Mouse (Mus musculus): ENCODE measurements at regions not wholly inside any gene's neighbourhood (a gene's known extent, or its start where the extent isn't known, plus 50 kb on each side); places are given as distances from the start of the nearest gene placed in this dataset.

- Histone ChIP-seq H3K9ac (replicated peaks) (no peak overlapping the region), H3K9me3 (ENCODE audit: low read length) (no peaks in the 10 kb centered on the region), H3K4me1 (ENCODE audit: insufficient read depth) (no peaks in the 10 kb centered on the region), H3K4me2 (ENCODE audit: low read depth, low read length) (no peak overlapping the region), H3K4me3 (ENCODE audit: low read depth, low read length) (no peak overlapping the region), H3K27ac (ENCODE audit: low read depth) (no peak overlapping the region), H3K27me3 (ENCODE audit: insufficient read depth, low read length) (no peaks in the 10 kb centered on the region), H3K36me3 (replicated peaks; ENCODE audit: insufficient read depth, low read length) (no peaks in the 10 kb centered on the region)
- DNase-seq (no peak), ATAC-seq (no peak)
- TF ChIP-seq CTCF (IDR thresholded peaks at IDR 0.05; ENCODE audit: low read depth) (0 out of 2 replicates have a peak, but pooled peaks have one; percentile 11), EP300 (IDR thresholded peaks at IDR 0.05; ENCODE audit: low read depth) (no peak)
- 49% methylated on average over 3 of the region's 3 CpGs for WGBS (ENCODE audit: insufficient replicate concordance)
Observed at GRCm38 (mm10) chr15:67626704-67627287, 1126.1 kb upstream of the Lrrc6 start.

- Histone ChIP-seq H3K9me3 (ENCODE audit: low read length) (no peaks in the 10 kb centered on the region), H3K27ac (ENCODE audit: low read depth) (no peak overlapping the region), H3K9ac (replicated peaks) (no peak overlapping the region), H3K36me3 (replicated peaks; ENCODE audit: insufficient read depth, low read length) (no peaks in the 10 kb centered on the region), H3K27me3 (ENCODE audit: insufficient read depth, low read length) (no peaks in the 10 kb centered on the region), H3K4me2 (ENCODE audit: low read depth, low read length) (no peak overlapping the region), H3K4me3 (ENCODE audit: low read depth, low read length) (no peak overlapping the region), H3K4me1 (ENCODE audit: insufficient read depth) (no peaks in the 10 kb centered on the region)
- DNase-seq = no peak
- 51% methylated on average over 3 of the region's 3 CpGs for WGBS (ENCODE audit: insufficient replicate concordance)
- no peak for ATAC-seq
- no peak for TF ChIP-seq CTCF (IDR thresholded peaks at IDR 0.05; ENCODE audit: low read depth)
- no peak for TF ChIP-seq EP300 (IDR thresholded peaks at IDR 0.05; ENCODE audit: low read depth)
Observed at GRCm38 (mm10) chr15:67611896-67612295, 1111.2 kb upstream of the Lrrc6 start.

GRCm38 (mm10) chr15:67598426-67598825 lies 1097.7 kb upstream of the Lrrc6 start:
- 69% methylated on average over 4 of the region's 4 CpGs for WGBS (ENCODE audit: insufficient replicate concordance)
- TF ChIP-seq EP300 (IDR thresholded peaks at IDR 0.05; ENCODE audit: low read depth) = no peak
- TF ChIP-seq CTCF (IDR thresholded peaks at IDR 0.05; ENCODE audit: low read depth) = no peak
- no peak overlapping the region for H3K27ac ChIP-seq (ENCODE audit: low read depth)
- no peak overlapping the region for H3K4me2 ChIP-seq (ENCODE audit: low read depth, low read length)
- H3K9ac ChIP-seq (replicated peaks) = no peak overlapping the region
- no peaks in the 10 kb centered on the region for H3K36me3 ChIP-seq (replicated peaks; ENCODE audit: insufficient read depth, low read length)
- H3K4me1 ChIP-seq (ENCODE audit: insufficient read depth) = no peaks in the 10 kb centered on the region
- no peaks in the 10 kb centered on the region for H3K9me3 ChIP-seq (ENCODE audit: low read length)
- H3K27me3 ChIP-seq (ENCODE audit: insufficient read depth, low read length) = no peaks in the 10 kb centered on the region
- no peak overlapping the region for H3K4me3 ChIP-seq (ENCODE audit: low read depth, low read length)
- DNase-seq (no peak), ATAC-seq (no peak)

- no peaks in the 10 kb centered on the region for H3K27me3 ChIP-seq (ENCODE audit: insufficient read depth, low read length)
- H3K9me3 ChIP-seq (ENCODE audit: low read length) = no peaks in the 10 kb centered on the region
- ATAC-seq = no peak
- H3K36me3 ChIP-seq (replicated peaks; ENCODE audit: insufficient read depth, low read length) = no peaks in the 10 kb centered on the region
- 79% methylated on average over 1 of the region's 1 CpGs for WGBS (ENCODE audit: insufficient replicate concordance)
- H3K27ac ChIP-seq (ENCODE audit: low read depth) = no peak overlapping the region
- no peak overlapping the region for H3K4me2 ChIP-seq (ENCODE audit: low read depth, low read length)
- no peaks in the 10 kb centered on the region for H3K4me1 ChIP-seq (ENCODE audit: insufficient read depth)
- TF ChIP-seq EP300 (IDR thresholded peaks at IDR 0.05; ENCODE audit: low read depth) (no peak), CTCF (IDR thresholded peaks at IDR 0.05; ENCODE audit: low read depth) (no peak)
- DNase-seq = no peak
- no peak overlapping the region for H3K4me3 ChIP-seq (ENCODE audit: low read depth, low read length)
- H3K9ac ChIP-seq (replicated peaks) = no peak overlapping the region
Observed at GRCm38 (mm10) chr15:67576581-67576980, 1075.9 kb upstream of the Lrrc6 start.

- Histone ChIP-seq H3K4me1 (ENCODE audit: insufficient read depth) (no peaks in the 10 kb centered on the region), H3K4me2 (ENCODE audit: low read depth, low read length) (no peak overlapping the region), H3K9me3 (ENCODE audit: low read length) (no peaks in the 10 kb centered on the region), H3K27me3 (ENCODE audit: insufficient read depth, low read length) (no peaks in the 10 kb centered on the region), H3K36me3 (replicated peaks; ENCODE audit: insufficient read depth, low read length) (no peaks in the 10 kb centered on the region), H3K9ac (replicated peaks) (no peak overlapping the region), H3K4me3 (ENCODE audit: low read depth, low read length) (no peak overlapping the region), H3K27ac (ENCODE audit: low read depth) (no peak overlapping the region)
- TF ChIP-seq CTCF (IDR thresholded peaks at IDR 0.05; ENCODE audit: low read depth) = no peak
- TF ChIP-seq EP300 (IDR thresholded peaks at IDR 0.05; ENCODE audit: low read depth) = no peak
- DNase-seq (no peak), ATAC-seq (no peak)
- WGBS (ENCODE audit: insufficient replicate concordance) = 46% methylated on average over 1 of the region's 1 CpGs
Observed at GRCm38 (mm10) chr15:67571614-67572013, 1070.9 kb upstream of the Lrrc6 start.

GRCm38 (mm10) chr15:67557304-67557703 lies 1056.6 kb upstream of the Lrrc6 start:
- Histone ChIP-seq H3K4me2 (ENCODE audit: low read depth, low read length) (no peak overlapping the region), H3K27me3 (ENCODE audit: insufficient read depth, low read length) (no peaks in the 10 kb centered on the region), H3K9ac (replicated peaks) (no peak overlapping the region), H3K4me3 (ENCODE audit: low read depth, low read length) (no peak overlapping the region), H3K4me1 (ENCODE audit: insufficient read depth) (no peaks in the 10 kb centered on the region), H3K9me3 (ENCODE audit: low read length) (no peaks in the 10 kb centered on the region), H3K27ac (ENCODE audit: low read depth) (no peak overlapping the region), H3K36me3 (replicated peaks; ENCODE audit: insufficient read depth, low read length) (no peaks in the 10 kb centered on the region)
- ATAC-seq (no peak), DNase-seq (no peak)
- 90% methylated on average over 1 of the region's 1 CpGs for WGBS (ENCODE audit: insufficient replicate concordance)
- TF ChIP-seq CTCF (IDR thresholded peaks at IDR 0.05; ENCODE audit: low read depth) (no peak), EP300 (IDR thresholded peaks at IDR 0.05; ENCODE audit: low read depth) (no peak)

GRCm38 (mm10) chr15:67551911-67552310 lies 1051.2 kb upstream of the Lrrc6 start:
- H3K27ac ChIP-seq (ENCODE audit: low read depth) = no peak overlapping the region
- H3K4me2 ChIP-seq (ENCODE audit: low read depth, low read length) = no peak overlapping the region
- no peak overlapping the region for H3K4me3 ChIP-seq (ENCODE audit: low read depth, low read length)
- no peaks in the 10 kb centered on the region for H3K27me3 ChIP-seq (ENCODE audit: insufficient read depth, low read length)
- DNase-seq (no peak), ATAC-seq (no peak)
- no peaks in the 10 kb centered on the region for H3K36me3 ChIP-seq (replicated peaks; ENCODE audit: insufficient read depth, low read length)
- no peak for TF ChIP-seq EP300 (IDR thresholded peaks at IDR 0.05; ENCODE audit: low read depth)
- TF ChIP-seq CTCF (IDR thresholded peaks at IDR 0.05; ENCODE audit: low read depth) = no peak
- H3K4me1 ChIP-seq (ENCODE audit: insufficient read depth) = no peaks in the 10 kb centered on the region
- 58% methylated on average over 2 of the region's 2 CpGs for WGBS (ENCODE audit: insufficient replicate concordance)
- H3K9me3 ChIP-seq (ENCODE audit: low read length) = no peaks in the 10 kb centered on the region
- H3K9ac ChIP-seq (replicated peaks) = no peak overlapping the region
